Comparison of ENCODE assay signal across 12 mouse cellular contexts in genomic region chr12:71522451-71522850, GRCm38 (mm10).
DNase-seq lines count a peak whose midpoint lies in the region; ATAC-seq and TF ChIP-seq lines count a peak whose summit lies in the region.
"Had no signal": no experiment of that assay in that cellular context is flagged by ENCODE, and none has a peak within 500 bp of the region (broad histone marks: within the 10 kb centered on the region; RNA-seq: fewer than 3 reads in every experiment).

No protein-coding gene starts in this region.

- no peaks in the 10 kb centered on the region for H3K9me3 ChIP-seq in lung, embryonic 14.5 days (ENCODE audit: low read depth, low read length)
- H3K9me3 ChIP-seq: limb, embryonic 15.5 days had no signal

- DNase-seq in heart, adult 11 months: peak; percentile 87
- no peak for DNase-seq in heart, adult 9 months (ENCODE audit: low spot score in 2 of 2)
- DNase-seq in lung, embryonic 14.5 days: peak; percentile 46
- no peak for DNase-seq in lung, postnatal 36 days
- peak; percentile 32 to 70 for DNase-seq in cerebellum, postnatal 14 days
- DNase-seq in right cerebral cortex, postnatal 36 days (ENCODE audit: low spot score in 2 of 2): no peak
- DNase-seq: adrenal gland, postnatal 14 days; liver, postnatal 0 days; midbrain, embryonic 14.5 days had no signal

- no peak overlapping the region for H3K9ac ChIP-seq in lung, embryonic 14.5 days
- H3K9ac ChIP-seq: limb, embryonic 15.5 days; liver, postnatal 0 days had no signal

- H3K4me1 ChIP-seq in lung, embryonic 14.5 days (ENCODE audit: insufficient read depth): peaks cover 10% of the 10 kb centered on the region; the same call in 1 of the 2 replicates
- no peaks in the 10 kb centered on the region for H3K4me1 ChIP-seq in small intestine, adult 2 months (ENCODE audit: control insufficient read depth, insufficient read depth, insufficient read length, low read length)
- H3K4me1 ChIP-seq: limb, embryonic 15.5 days had no signal

- ATAC-seq in lung, embryonic 14.5 days (ENCODE audit: insufficient read depth): no peak
- ATAC-seq: inflammation-experienced regulatory T-cells, adult 6 months; liver, postnatal 0 days had no signal

- H3K4me2 ChIP-seq in lung, embryonic 14.5 days: no peak overlapping the region
- H3K4me2 ChIP-seq: limb, embryonic 15.5 days had no signal

- TF ChIP-seq POLR2A in small intestine, adult 2 months (IDR thresholded peaks at IDR 0.05; ENCODE audit: low read depth, low read length): no peak

- 26% methylated on average over 5 of the region's 5 CpGs for WGBS in lung, embryonic 14.5 days
- WGBS in small intestine, adult 2 months: 46% methylated on average over 5 of the region's 5 CpGs

- H3K4me3 ChIP-seq in lung, embryonic 14.5 days (ENCODE audit: low read depth, low read length): no peak overlapping the region
- no peak overlapping the region for H3K4me3 ChIP-seq in small intestine, adult 2 months (ENCODE audit: low read depth, low read length)
- H3K4me3 ChIP-seq: limb, embryonic 15.5 days had no signal

- no peak overlapping the region for H3K27ac ChIP-seq in lung, embryonic 14.5 days (ENCODE audit: low read depth)
- H3K27ac ChIP-seq in small intestine, adult 2 months (ENCODE audit: insufficient read depth, low read depth, low read length): peak overlapping the region; percentile 5; the same call in 1 of the 2 replicates
- H3K27ac ChIP-seq: limb, embryonic 15.5 days had no signal

- no peaks in the 10 kb centered on the region for H3K36me3 ChIP-seq in lung, embryonic 14.5 days (ENCODE audit: insufficient read depth)
- no peaks in the 10 kb centered on the region for H3K36me3 ChIP-seq in small intestine, adult 2 months (ENCODE audit: control insufficient read depth, insufficient read depth, low read length)
- H3K36me3 ChIP-seq: limb, embryonic 15.5 days had no signal

- no peaks in the 10 kb centered on the region for H3K27me3 ChIP-seq in lung, embryonic 14.5 days (ENCODE audit: insufficient read depth, low read length)
- H3K27me3 ChIP-seq in small intestine, adult 2 months (ENCODE audit: control insufficient read depth, insufficient read depth, low read length): no peaks in the 10 kb centered on the region
- H3K27me3 ChIP-seq: limb, embryonic 15.5 days had no signal

- no peak for TF ChIP-seq CTCF in lung, embryonic 14.5 days (IDR thresholded peaks at IDR 0.05; ENCODE audit: low read depth)
- TF ChIP-seq CTCF in small intestine, adult 2 months (IDR thresholded peaks at IDR 0.05; ENCODE audit: extremely low read depth, insufficient read length, insufficient replicate concordance, low read depth, low read length): no peak

Comparison
In these comparisons a context has a peak if more than half of its experiments do, and no peak if none do; other contexts are left out.
1. DNase-seq: peak in heart, adult 11 months (single experiment), lung, embryonic 14.5 days (single experiment) and cerebellum, postnatal 14 days (2 of 2); none in heart, adult 9 months (0 of 2), lung, postnatal 36 days (single experiment) and right cerebral cortex, postnatal 36 days (0 of 2).